Mouse (Mus musculus): ENCODE measurements around the gene Mtch2. TPM values are rescaled to one million over a fixed set of nuclear protein-coding genes. Genes with fewer than 3 reads are reported as not detected.
A peak's percentile ranks its signal among the peaks of the same experiment; 100 is the strongest.

Mtch2 gene
- total RNA-seq, 1 experiment from 2014 or later, result 138 TPM

DNA sequence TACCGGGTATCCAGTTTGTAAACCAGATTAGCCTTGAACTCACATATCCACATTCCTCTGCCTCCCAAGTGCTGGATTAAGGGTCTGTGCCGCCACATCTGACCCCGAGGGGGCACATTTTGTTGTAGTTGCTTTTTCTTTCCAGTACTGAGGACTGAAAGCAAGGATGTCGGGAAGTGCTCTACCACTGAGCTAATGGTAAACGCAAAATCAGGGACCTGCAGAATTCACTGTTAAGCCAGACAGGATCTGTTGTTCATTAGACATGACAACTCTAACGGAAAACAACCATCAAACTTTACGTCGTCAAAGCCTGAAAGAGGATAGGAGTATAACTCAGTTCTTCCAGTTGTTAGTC lies 379 bp upstream of the Mtch2 start:
- ATAC-seq (replicated peaks in 1 of 2; ENCODE audit: insufficient read depth in 1 of 2, low FRiP score in 2 of 2, low TSS enrichment in 1 of 2, low read depth in 1 of 2, poor library complexity in 2 of 2, severe bottlenecking in 2 of 2), result peak; percentile 8 to 18; a peak in 3 of 4 replicates

DNA sequence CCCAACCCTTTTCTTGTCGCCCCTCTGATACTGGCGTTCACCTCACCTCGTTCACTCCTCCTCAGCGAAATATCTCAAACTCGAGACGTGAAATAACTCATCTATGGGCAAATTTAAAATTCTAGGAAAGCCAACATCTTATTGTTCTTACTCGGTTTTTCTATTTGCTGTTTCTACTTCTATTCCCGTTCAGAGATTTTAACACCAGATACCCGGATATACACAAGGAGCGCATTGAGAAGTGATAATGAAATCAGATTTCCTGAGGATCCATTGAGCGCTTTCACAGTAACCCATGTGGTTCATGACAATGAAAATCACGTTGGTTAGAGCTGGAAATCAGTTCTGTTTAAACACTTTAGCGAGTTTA lies 711 bp downstream of the Mtch2 start:
- ATAC-seq (replicated peaks in 1 of 2; ENCODE audit: insufficient read depth in 1 of 2, low FRiP score in 2 of 2, low TSS enrichment in 1 of 2, low read depth in 1 of 2, poor library complexity in 2 of 2, severe bottlenecking in 2 of 2), result no peak

DNA sequence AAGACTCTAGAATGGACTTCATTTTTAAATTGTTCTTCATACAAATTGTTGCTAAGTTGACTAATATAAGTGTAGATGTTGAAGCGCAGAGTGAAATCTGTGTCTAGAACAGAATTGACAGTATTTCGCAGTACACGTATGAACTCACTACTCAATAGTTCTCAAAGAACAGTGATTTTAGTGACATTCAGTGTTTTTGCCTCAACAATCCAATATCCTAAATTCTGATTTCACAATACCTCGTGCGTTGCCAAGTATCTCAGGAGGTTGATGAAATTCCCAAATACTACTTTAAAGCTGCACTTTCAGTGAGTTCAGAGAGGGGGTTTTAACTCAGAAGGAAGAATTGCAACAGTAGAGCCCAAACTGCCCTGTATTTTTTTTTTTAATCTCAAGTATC lies 1.4 kb downstream of the Mtch2 start:
- ATAC-seq (replicated peaks in 1 of 2; ENCODE audit: insufficient read depth in 1 of 2, low FRiP score in 2 of 2, low TSS enrichment in 1 of 2, low read depth in 1 of 2, poor library complexity in 2 of 2, severe bottlenecking in 2 of 2), result no peak

DNA sequence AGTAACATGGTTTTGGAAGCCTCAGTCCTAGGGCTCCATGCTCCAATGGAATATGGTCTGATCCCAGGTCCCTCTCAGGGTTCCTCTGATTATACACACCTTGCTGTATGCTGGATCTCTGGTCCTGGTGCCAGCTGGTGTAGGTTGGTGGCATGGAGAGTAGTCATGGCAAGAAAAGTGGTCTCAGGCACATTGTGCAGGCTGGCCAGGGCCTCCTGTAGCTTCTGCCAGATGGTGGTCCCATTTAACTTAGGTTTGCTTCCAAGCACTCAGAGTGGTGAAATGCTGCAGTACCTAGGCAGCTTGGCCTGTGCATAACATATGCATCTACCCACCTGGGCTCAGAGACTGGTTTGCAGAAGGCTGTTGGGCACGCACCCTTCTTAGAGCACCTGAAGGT lies 3.4 kb downstream of the Mtch2 start:
- no peak for ATAC-seq (replicated peaks in 1 of 2; ENCODE audit: insufficient read depth in 1 of 2, low FRiP score in 2 of 2, low TSS enrichment in 1 of 2, low read depth in 1 of 2, poor library complexity in 2 of 2, severe bottlenecking in 2 of 2)

DNA sequence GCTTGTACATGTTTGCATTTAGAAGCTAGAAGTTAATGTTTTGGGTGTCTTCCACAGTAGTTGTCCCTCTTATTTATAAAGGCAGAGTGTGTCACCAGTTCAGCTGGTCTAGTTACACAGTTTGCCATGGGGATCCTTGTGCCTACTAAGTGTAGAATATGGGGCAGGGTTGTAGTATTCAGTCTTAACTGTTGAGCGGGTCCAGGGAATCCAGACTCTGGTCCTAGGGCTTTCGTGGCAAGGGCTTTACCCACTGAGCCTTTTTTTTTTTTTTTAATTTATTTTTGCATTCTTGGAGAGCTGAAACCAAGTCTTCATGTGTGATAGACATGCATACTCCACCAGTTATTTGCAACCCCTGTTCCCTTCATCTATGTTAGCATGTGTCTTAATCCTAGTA lies 14.5 kb downstream of the Mtch2 start:
- ATAC-seq (replicated peaks in 1 of 2; ENCODE audit: insufficient read depth in 1 of 2, low FRiP score in 2 of 2, low TSS enrichment in 1 of 2, low read depth in 1 of 2, poor library complexity in 2 of 2, severe bottlenecking in 2 of 2), result no peak

DNA sequence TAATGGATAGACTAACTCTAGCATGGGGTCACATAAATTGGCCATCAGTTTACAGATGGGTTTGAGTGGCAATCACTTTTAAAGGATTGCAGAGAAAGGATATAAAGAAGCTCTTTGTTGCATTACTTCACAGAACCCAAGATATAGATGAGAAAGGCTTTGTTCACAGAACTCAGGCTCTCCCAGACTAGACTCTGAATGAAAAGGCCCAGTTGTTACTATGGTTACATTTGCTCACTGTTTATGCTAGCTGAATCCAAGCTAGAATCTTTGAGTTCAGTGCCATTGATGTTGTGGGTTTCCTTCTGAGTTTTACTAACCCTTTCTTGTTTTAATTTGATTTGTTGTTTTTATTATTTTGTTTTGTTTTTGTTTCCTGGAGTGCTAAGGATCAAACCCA lies 17.2 kb downstream of the Mtch2 start:
- ATAC-seq (replicated peaks in 1 of 2; ENCODE audit: insufficient read depth in 1 of 2, low FRiP score in 2 of 2, low TSS enrichment in 1 of 2, low read depth in 1 of 2, poor library complexity in 2 of 2, severe bottlenecking in 2 of 2), result no peak

DNA sequence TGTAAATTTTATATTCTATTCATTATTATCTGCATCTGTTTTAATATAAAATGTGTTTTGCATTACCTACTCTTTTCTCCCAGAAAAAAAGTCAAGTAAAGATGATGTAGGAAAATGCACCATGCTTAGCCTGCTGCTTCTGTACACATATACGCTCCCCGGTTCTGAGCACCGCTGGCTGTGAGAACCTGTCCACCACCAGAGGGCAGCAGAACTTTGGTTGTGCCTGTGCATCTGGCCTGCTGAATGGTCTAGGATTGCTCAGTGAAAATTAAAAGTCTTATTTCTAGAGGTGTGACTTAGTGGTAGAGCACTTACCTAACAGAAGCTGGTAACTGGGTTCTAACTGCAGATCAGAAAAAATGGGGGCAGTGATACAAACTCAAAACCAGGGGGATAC lies 19.6 kb downstream of the Mtch2 start:
- peak; percentile 84 to 92 for ATAC-seq (replicated peaks in 1 of 2; ENCODE audit: insufficient read depth in 1 of 2, low FRiP score in 2 of 2, low TSS enrichment in 1 of 2, low read depth in 1 of 2, poor library complexity in 2 of 2, severe bottlenecking in 2 of 2)

DNA sequence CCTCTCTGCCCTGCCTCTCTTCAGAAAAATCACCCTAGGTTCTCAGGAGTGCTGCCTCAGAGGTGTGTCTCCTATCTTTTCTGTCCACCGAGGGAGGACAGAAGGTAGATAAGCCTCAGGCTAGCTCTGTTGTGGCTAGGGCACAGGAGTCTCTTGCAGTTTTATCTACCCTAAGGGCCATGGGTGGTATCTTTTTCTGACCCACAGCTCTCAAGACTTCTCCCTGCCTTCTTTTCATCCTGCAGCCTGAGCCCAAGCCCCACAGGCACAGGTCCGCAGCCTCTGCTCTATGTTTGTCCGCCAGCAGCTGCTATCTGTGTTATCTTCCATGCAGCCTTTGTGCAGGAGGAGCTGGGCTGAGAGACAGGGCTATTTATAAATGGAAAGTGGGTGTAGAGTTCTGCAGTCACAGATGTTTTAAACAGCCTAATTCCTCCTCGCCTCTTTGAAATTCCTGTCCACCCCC lies 23.2 kb downstream of the Mtch2 start:
- ATAC-seq (replicated peaks in 1 of 2; ENCODE audit: insufficient read depth in 1 of 2, low FRiP score in 2 of 2, low TSS enrichment in 1 of 2, low read depth in 1 of 2, poor library complexity in 2 of 2, severe bottlenecking in 2 of 2), result peak in 1 of 2 experiments; percentile 15; a peak in 1 of 4 replicates

DNA sequence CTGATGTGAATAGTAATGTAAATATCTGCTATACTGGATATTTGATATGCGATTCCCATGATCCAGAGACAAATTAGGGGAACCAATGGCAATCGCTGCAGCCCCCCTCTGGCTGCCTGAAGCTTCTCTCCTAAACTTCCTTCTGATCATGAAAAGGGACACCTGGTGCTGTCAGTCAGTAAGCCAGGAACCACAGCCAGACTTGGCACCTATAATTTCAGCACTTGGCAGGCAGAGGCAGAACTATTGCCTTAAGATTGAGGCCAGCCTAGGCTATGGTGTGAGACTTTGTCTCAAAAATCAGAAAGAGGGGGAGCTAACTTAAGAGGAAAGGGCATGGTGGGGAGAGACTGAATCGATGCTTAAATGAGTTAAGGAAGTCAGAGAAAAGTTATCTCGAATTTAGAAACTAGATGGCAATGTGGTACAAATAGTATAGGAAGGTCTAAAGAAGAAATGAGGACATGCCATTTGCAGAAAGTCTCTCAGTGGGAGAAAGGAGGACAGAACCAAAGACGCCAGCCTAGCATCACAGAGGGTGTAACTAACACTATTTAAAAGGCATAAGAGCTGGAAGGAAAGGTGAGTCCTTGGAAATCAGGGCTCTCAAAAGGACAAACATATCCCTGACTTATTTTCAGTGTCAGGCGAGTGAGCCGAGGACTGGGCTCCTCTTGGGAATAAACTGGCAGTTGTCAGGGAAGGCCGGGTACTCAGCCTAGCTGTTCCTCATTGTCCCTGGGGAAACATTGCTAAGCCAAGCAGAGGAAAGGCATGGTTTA lies 24.4 kb downstream of the Mtch2 start:
- no peak for ATAC-seq (replicated peaks in 1 of 2; ENCODE audit: insufficient read depth in 1 of 2, low FRiP score in 2 of 2, low TSS enrichment in 1 of 2, low read depth in 1 of 2, poor library complexity in 2 of 2, severe bottlenecking in 2 of 2)

DNA sequence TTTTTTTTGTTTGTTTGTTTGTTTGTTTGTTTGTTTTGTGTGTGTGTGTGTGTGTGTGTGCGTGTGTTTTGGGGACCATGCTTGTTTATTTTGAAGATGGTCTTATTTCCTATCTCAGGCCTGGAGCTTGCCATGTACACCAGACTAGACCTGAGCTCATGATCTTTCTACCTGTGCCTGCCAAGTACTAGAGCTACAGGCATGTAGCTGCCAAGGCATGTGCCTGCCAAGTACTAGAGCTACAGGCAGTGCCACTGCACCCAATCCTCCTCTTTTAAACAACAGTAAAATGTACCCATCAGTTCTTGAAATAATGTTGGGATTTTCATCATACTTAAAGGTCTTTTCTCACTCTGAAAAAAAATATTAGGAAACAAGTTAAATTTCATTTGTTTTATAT lies 27.1 kb downstream of the Mtch2 start:
- no peak for ATAC-seq (replicated peaks in 1 of 2; ENCODE audit: insufficient read depth in 1 of 2, low FRiP score in 2 of 2, low TSS enrichment in 1 of 2, low read depth in 1 of 2, poor library complexity in 2 of 2, severe bottlenecking in 2 of 2)

DNA sequence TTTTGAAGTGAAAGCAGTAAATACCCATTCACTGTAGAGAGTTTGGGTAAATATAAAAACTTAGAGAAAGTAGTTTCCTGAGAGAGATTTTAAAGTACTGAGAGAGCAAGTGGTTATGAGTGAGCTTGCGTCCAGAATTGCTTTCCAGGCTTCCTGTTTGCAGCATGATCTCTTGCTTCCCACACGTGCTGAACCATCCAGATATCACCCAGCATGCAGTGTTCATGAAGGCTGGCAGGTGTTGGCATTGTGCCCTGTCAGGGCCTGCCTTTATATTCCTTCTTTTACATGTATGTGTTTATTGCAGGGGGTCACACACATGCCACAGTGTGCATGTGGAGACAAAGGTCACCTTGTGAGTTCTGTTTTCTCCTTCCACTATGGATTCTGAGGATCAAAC lies 28.3 kb downstream of the Mtch2 start:
- ATAC-seq (replicated peaks in 1 of 2; ENCODE audit: insufficient read depth in 1 of 2, low FRiP score in 2 of 2, low TSS enrichment in 1 of 2, low read depth in 1 of 2, poor library complexity in 2 of 2, severe bottlenecking in 2 of 2), result no peak

DNA sequence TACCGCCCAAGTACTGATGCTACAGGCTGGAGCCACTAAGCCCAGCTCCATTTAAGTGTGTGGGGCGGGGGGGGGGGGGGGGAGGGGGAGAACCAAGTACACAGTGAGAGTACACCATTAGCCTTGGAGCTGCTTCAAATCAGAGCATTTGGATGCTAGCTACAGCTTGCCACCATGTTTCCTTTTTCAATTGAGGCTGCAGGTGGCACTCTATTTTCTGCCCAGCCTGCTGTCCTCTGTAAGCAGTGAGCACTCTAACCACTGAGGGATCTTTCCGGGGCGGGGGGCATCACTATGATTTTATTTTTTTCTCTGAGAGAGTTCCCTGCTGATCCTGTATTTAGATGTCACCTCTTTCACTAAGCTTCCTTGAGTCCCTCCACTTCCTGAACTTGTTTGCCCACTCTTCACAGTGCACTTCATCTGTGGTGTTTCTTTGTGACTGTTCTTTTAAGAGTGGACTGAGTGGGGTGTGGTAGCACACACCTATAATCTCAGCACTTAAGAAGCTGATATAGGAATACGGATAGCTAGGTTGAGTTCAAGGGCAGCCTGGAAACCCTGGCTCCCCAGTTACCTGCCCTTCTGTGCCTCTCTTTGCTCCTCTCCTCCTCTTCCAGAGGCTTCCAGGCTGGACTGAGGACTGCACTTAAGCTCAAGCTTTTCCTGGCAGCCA lies 30.8 kb downstream of the Mtch2 start:
- ATAC-seq (replicated peaks in 1 of 2; ENCODE audit: insufficient read depth in 1 of 2, low FRiP score in 2 of 2, low TSS enrichment in 1 of 2, low read depth in 1 of 2, poor library complexity in 2 of 2, severe bottlenecking in 2 of 2), result no peak

DNA sequence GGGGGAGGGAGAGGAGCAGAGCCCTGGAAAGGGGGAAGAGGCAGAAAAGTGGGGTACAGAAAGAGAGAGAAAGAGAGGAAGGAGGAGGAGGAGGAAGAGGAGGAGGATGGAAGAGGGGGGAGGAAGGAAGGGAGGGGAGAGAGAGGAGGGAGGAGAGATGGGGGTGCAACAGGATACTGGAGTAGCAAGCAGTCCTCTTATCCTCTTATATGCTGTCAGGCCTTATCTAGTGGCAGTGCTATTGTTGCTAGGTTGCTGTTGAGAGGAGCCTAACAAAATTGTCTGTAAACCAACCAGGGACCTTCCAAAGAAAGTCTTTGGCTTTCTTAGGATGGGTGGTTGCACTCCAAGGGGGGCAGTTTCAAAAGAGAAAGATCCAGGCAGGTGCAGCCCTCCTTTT lies 32.5 kb downstream of the Mtch2 start:
- ATAC-seq (replicated peaks in 1 of 2; ENCODE audit: insufficient read depth in 1 of 2, low FRiP score in 2 of 2, low TSS enrichment in 1 of 2, low read depth in 1 of 2, poor library complexity in 2 of 2, severe bottlenecking in 2 of 2), result no peak

DNA sequence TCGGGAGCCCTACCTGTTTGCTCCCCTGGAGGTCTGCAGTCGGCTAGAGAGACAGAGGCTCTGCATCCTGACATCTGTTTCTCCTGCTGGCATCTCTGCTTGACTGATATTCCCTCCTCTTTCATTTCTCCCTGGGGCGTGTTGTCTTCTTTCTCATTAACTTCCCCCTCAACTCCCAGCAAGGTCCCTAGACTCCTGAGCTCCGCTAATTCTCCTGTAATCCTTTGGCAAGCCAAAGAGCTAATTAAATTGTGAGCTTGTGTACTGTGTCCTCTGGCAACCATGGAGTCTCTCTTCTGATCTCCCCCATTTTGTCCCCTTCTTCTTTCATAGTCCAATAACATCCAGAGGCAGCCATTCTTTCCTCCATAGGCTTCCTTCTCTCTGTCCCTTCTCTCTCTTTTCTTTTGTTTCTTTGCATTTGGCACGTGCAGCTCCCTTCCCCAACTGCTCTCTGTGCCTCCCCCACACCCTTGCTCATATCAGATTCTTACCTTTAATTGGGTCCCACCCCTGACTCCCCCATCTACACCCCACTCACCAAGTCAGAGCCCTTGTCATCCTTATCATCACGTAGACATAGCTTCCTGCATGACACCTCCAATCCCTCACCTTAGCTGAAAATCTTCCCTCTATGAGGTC lies 33.3 kb downstream of the Mtch2 start:
- ATAC-seq (replicated peaks in 1 of 2; ENCODE audit: insufficient read depth in 1 of 2, low FRiP score in 2 of 2, low TSS enrichment in 1 of 2, low read depth in 1 of 2, poor library complexity in 2 of 2, severe bottlenecking in 2 of 2), result no peak

DNA sequence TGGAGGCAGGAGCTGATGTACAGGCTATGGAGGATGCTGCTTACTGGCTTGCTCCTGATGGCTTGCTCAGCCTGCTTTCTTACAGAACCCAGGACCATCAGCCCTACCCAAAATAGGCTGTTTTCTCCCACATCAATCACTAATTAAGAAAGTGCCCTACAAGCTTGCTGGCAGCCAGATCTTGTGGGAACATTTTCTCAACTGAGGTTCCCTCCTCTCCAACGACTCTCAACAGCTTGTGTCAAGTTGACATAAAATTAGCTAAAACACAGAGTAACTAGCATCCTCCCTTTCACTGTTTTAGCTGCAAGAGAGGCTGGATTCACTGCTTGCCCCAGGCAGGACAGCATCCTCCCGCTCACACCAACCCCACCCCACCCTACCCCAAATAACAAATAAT lies 34.9 kb downstream of the Mtch2 start:
- no peak for ATAC-seq (replicated peaks in 1 of 2; ENCODE audit: insufficient read depth in 1 of 2, low FRiP score in 2 of 2, low TSS enrichment in 1 of 2, low read depth in 1 of 2, poor library complexity in 2 of 2, severe bottlenecking in 2 of 2)

DNA sequence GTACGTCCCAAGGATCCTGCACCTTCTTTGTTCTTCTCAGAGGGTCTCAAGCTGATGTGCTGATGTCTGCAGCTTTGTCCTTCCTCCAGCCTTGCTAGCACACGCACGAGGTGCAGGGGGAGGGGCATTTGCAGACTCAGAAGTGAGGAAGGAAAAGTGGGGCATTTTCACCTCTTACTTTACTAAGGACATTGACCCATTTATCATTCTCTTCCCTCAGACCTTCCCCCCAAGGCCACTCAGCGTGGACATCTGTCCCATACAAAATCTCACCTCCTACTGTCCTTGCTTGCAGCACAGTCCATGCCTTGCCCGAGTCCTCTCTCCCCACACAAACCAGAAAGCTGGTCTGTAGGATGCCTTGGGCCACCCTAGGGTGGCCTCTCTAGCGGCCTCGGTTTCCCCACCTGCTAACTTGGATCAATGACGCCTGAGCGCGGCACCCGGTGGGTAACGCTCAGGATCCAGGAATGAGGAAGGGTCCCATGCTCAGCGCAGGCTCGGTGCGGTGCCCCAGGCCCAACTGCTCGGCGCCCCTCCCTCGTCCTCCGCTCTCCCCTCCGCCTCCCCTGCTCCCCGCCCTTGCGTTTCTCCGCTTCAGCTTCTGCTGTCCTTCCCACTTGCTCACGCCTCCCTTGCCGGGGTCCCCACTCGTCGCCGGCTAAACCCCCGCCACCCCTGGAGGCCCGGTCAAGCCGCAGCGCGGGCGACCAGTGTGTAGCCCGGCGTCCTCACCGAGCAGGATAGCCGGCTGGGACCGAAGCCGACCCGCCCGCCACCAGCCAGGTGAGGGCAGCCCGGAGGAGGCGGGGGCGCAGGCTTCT lies 38.5 kb downstream of the Mtch2 start, which contains the start of gene C1qtnf4:
TSS of gene C1qtnf4 (plus strand) at position 643 of the 824 bp plus-strand sequence.
- peak; percentile 9 to 15; a peak in 1 of 4 replicates for ATAC-seq (replicated peaks in 1 of 2; ENCODE audit: insufficient read depth in 1 of 2, low FRiP score in 2 of 2, low TSS enrichment in 1 of 2, low read depth in 1 of 2, poor library complexity in 2 of 2, severe bottlenecking in 2 of 2)

DNA sequence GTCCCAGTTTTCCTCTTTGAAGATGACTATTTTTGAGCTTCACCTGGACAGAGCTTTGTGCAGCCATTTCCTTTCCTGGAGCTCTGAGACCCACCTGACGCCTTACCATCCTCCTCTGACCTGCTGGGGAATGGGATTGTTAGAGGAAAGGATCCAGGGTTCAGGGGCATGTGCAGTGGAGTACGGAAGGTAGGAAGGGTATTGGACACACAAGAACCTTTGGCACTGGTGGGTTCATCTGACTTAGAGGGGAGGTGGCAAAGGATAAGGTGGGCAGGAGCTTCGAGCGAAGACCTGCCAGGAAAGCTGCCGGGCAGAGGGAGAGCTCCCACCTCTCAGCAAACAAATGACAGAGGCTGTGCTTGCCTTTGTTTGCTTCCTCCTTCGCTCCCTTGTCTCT lies 39.5 kb downstream of the Mtch2 start:
- ATAC-seq (replicated peaks in 1 of 2; ENCODE audit: insufficient read depth in 1 of 2, low FRiP score in 2 of 2, low TSS enrichment in 1 of 2, low read depth in 1 of 2, poor library complexity in 2 of 2, severe bottlenecking in 2 of 2), result no peak

DNA sequence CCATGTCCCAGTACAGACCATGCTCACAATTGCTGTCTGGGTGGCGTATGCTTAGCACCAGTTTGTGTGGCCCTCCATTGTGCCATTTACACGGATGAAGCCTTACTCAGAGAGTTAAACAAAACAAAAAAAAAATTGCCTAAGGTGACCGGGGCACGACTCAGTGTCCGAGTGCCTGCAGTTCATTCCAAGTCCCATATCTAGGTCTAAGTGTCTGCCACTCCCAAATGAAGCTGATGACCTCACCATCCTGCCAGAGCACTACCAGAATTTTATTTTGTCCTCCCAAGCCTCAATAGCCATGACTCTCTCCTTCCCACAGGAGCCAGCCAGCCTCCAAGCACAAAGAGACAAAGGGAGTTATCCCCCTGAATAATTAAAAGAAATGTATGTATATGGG lies 40.7 kb downstream of the Mtch2 start:
- no peak for ATAC-seq (replicated peaks in 1 of 2; ENCODE audit: insufficient read depth in 1 of 2, low FRiP score in 2 of 2, low TSS enrichment in 1 of 2, low read depth in 1 of 2, poor library complexity in 2 of 2, severe bottlenecking in 2 of 2)

Measured in hematopoietic stem cell, adult 5-6 weeks (primary cell).